Mouse (Mus musculus) mesoderm, embryonic 11.5 days (tissue): Measurements from ENCODE around the gene Uqcrc1.

Experiments used
- DNase-seq: peaks from one replicate; pipeline ENCODE4 v3.0.0-alpha.2; 2012; ENCODE audit warnings: low read depth, low spot score

The Uqcrc1 gene

GRCm38 (mm10) chr9:108983209-108983608 lies 46.8 kb downstream of the Uqcrc1 start:
- DNase-seq, result no peak

DNA sequence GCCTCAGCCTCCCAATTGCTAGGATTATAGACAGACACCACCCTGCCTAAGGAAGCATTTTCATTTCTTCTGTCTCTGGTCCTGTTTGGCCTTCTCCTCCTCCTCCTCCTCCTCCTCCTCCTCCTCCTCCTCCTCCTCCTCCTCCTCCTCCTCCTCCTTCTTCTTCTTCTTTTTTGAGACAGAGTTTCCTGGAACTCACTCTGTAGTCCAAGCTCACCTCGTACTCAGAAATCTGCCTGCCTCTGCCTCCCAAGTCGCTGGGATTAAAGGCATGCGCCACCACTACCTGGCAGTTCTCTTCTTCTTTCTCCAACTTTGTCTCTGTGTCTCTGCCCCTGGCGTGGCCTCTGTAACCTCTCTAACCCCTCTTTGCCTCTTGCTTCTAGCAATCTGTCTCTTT lies 49.3 kb downstream of the Uqcrc1 start, which contains the start of gene Ucn2:
Ucn2 (plus strand) TSS at position 301 of the 400 bp plus-strand sequence.
- no peak for DNase-seq

GRCm38 (mm10) chr9:108987704-108988350 lies 51.4 kb downstream of the Uqcrc1 start:
- no peak for DNase-seq

DNA sequence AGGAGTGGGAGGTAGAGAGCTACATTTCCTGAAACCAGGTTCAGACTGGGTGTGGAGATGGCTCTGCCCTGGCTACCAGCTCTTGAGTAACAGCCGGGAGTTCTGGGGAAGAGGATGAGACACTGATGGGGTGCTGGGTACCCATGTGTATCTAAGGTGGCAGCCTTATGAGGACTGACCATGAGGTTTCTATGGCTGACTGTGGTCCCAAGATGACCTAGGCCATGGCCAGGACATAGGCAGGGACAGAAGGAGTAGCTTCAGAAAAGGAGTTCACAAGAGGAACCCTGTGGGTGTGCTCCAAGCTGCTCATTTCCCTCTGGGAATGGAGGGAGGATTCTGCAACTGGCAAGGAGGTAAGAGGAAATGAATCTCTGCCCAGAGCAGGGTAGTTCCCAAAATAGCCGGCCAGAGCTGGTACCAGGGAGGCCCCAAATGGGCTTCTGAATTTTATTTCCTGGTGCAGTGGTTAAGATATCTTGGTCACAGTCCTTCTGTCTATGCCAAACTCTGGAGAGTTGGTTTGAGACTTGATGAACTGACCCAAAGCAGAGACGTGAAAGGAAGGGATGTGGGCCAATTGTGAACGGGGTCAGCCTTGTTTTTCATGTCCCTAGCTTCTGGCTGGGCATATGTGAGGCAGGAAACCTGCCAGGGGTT lies 53.5 kb downstream of the Uqcrc1 start:
- DNase-seq, result no peak

DNA sequence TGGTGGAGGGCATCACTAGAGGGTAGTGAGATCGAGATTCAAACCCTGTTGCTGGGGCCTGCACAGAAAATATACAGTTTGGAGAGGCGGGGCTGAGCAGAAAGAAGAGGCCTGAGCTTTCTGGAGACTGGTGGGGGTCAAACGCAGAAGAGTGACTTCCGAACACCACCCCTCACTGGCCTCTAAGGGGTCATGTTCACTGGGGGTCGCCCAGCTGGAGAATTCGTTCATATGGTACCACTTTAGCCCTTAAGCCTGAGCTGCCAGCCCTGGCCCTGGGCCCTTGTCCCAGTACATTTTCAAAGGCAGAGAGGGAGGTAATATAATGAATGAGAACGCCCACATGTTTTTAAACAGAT lies 54.0 kb downstream of the Uqcrc1 start:
- no peak for DNase-seq

DNA sequence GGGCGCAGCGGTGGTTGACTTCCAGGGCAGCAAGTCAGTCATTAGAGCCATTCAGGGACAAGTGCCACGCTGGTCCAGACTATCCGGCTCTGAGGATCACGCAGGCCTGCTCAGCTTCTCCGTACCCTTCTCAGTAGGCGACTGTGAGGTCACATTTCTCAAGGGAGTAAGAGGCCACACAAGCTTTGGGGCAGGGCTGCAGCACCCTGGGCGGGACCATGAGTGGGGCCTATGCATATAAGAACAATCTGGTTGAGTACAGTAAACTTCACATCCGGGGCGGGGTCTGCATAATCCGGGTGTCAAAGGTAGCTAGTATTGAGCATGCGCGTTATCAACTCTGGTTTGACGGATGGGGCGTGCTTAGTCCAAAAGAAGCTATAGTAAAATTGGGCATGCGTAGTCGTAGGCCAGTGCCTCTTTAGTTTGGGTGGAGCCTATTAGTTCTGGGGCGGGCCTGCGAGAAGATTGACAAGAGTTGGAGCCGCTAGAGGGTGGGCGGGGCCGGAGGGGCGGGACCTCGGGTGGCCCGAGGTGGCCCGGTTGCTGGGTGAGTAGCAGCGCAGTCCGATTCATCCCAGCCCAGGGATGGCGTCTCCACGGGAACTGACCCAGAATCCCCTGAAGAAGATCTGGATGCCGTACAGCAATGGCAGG lies 55.1 kb downstream of the Uqcrc1 start, which contains the start of gene Pfkfb4:
Pfkfb4 (plus strand) TSS at position 351 of the 657 bp plus-strand sequence.
- peak; percentile 98 for DNase-seq

GRCm38 (mm10) chr9:108992085-108992469 lies 55.6 kb downstream of the Uqcrc1 start:
- DNase-seq, result no peak

DNA sequence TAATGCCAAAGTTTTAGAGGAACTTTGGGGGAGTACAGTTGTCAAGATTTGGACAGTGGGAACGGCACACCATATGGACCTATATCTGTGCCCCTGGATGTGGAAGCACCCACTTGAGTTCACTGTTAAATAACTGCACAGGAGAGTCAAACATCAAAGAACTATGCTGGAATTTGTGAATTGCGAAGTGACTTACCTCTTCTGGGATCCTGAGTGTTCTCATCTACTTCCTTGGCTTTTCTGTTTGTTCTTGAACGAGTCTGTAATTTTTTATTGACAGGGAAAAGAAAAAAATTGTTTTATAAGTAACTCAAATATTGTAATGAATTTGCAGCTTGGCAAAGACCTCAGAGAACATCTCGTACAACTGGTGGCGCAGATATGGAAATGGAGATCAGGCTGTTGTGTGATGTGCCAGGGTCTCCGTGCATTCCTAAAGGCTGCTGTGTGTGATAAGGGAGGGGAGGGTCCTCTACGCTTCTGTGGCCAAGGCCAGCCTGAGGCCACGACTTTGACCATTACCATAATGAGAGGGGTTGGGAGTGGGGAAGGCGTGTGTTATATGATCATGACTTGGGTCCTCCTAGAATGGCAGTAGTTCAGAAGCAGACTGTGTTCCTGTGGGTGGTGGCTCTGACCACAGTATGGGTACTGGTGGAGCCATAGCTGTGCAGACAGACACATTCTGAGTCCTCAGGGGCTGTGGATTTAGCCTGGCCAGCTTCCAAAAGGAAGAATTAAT lies 56.4 kb downstream of the Uqcrc1 start:
- no peak for DNase-seq

DNA sequence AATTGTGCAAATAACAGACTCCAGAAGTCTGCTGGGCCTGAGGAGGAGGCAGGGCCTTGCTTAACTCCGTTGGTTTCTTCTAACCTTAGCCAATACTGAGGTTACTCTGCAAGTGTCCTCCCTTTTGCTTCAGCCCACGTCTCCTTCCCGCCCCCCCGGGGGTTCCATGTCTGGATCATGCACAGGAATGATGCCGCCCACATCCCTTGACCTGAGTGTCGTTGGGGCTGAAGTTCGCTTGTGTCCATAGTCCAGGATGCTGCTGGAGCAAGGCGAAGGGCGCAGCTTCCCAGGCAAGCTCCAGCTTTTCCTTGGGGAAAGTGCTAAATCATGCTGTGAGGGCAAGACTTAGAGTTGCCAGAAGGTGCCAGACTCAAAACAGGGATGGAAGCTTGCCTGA lies 60.0 kb downstream of the Uqcrc1 start:
- DNase-seq, result no peak

- no peak for DNase-seq
Observed at GRCm38 (mm10) chr9:108998287-108999166, 62.1 kb downstream of the Uqcrc1 start.

DNA sequence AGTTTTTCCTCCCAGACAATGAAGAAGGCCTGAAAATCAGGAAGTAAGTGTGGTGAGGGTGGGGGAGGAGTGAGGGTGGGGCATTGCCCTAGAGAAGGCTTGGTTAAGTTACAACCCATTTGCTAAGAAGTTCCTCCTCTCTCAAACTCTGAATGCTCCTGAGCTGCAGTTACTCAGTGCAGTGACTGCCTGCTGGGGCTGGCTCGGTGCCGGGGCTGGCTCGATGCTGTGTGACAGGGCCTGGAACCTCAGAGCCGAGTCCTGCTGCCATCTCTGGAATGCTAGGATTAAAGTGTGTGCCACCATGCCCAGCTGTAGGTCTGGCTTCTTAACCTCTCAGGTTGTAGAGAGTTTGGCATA lies 62.7 kb downstream of the Uqcrc1 start:
- no peak for DNase-seq
